Mouse (Mus musculus): Measurements from ENCODE around the gene Fibcd1.

DNA sequence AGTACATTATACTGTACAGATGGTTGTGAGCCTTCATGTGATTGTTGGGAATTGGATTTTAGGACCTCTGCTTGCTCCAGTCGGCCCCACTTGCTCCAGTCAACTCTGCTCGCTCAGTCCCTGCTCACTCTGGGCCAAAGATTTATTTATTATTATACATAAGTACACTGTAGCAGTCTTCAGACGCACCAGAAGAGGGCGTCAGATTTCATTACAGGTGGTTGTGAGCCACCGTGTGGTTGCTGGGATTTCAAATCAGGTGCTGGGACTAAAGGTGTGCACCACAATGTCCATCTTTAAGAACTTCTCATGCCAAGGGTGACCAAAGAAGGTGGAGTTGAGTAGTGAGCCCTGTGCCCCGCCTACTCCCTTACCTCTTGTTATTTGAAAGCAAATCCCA is 53.2 kb downstream of the Fibcd1 start:
- no peak for TF ChIP-seq CTCF (IDR thresholded peaks at IDR 0.05; ENCODE audit: borderline replicate concordance, control insufficient read depth, extremely low read depth, insufficient read depth, low read length, poor library complexity)
- no peak for TF ChIP-seq POLR2A (IDR thresholded peaks at IDR 0.05; ENCODE audit: control insufficient read depth, extremely low read depth, insufficient read depth, low read length, poor library complexity)
